Mouse (Mus musculus) ES-Bruce4 (cell line): ENCODE results near the gene Rnf208. TPM values are rescaled to one million over a fixed set of nuclear protein-coding genes. Genes with fewer than 3 reads are reported as not detected.
A peak's percentile ranks its signal among the peaks of the same experiment; 100 is the strongest.

Source experiments
- H3K27ac ChIP-seq: 2 replicates; pipeline ENCODE4 v1.5.1; 2012; ENCODE audit warnings: low read length, inconsistent platforms; ENCODE audit not compliant: insufficient read depth
- H3K27me3 ChIP-seq: 2 replicates; pipeline ENCODE4 v1.6.1; 2012; ENCODE audit warnings: mild to moderate bottlenecking, low read length, inconsistent platforms; ENCODE audit not compliant: control insufficient read depth, poor library complexity, insufficient read depth, severe bottlenecking
- H3K36me3 ChIP-seq: 2 replicates; pipeline ENCODE4 v1.6.1; 2012; ENCODE audit warnings: inconsistent platforms, mild to moderate bottlenecking, low read length, moderate library complexity; ENCODE audit not compliant: control insufficient read depth, poor library complexity, insufficient read depth, severe bottlenecking
- H3K4me1 ChIP-seq: one replicate; pipeline ENCODE4 v1.8.1; 2011; ENCODE audit warnings: low read length; ENCODE audit not compliant: control insufficient read depth, insufficient read depth
- H3K4me3 ChIP-seq: 2 replicates; pipeline ENCODE4 v1.5.1; 2011; ENCODE audit warnings: low read depth, mild to moderate bottlenecking, low read length
- H3K9ac ChIP-seq: 2 replicates; pipeline ENCODE4 v1.6.1; 2012; ENCODE audit warnings: low read depth, mild to moderate bottlenecking, inconsistent platforms; ENCODE audit not compliant: poor library complexity, severe bottlenecking
- H3K9me3 ChIP-seq: replicated peaks from 2 replicates; pipeline ENCODE4 v1.6.1; 2012; ENCODE audit warnings: mild to moderate bottlenecking, low read length, inconsistent platforms; ENCODE audit not compliant: control insufficient read depth, poor library complexity, insufficient read depth, severe bottlenecking
- CTCF ChIP-seq: IDR thresholded peaks from one replicate; pipeline ENCODE4 v1.8.1; 2011; ENCODE audit warnings: low read depth, low read length
- EP300 ChIP-seq: IDR thresholded peaks from 2 replicates; pipeline ENCODE4 v1.6.1; 2011; ENCODE audit warnings: low read depth, low read length; ENCODE audit not compliant: insufficient read depth
- POLR2A ChIP-seq: IDR thresholded peaks from one replicate; pipeline ENCODE4 v1.8.1; 2011; ENCODE audit warnings: low read length; ENCODE audit not compliant: insufficient read depth
- polyA plus RNA-seq: library from polyadenylated mRNA; stranded (reverse); fragments of >200 nt; gene quantifications from 2 replicates; pipeline ENCODE4 v1.2.4, GENCODE M21; 2011; ENCODE audit warnings: low read depth; ENCODE audit not compliant: missing spikeins, insufficient read depth, insufficient read length

Gene Rnf208
- polyA plus RNA-seq, 1 experiment = 7.3 TPM

DNA sequence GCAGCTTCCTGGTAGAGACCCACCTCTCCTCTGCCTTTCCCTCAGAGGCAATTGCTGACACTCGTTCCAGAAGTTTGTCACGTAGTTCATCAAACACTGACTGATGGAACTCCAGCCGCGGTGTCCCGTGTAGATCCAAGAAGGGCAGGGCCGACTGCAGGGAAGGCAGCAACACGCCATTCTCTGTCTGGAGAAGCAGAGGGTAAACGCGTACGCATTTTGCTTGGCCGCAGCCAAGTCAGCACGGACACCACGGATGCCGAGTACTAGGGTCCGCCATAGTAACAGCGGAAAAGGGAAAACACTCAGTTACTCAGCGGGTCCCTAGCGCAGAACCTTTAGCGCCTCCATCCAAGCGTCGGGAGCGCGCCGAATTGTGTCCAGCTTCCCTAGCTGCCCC, 31.4 kb upstream of the Rnf208 start:
- no peaks in the 10 kb centered on the region for H3K27me3 ChIP-seq
- no peaks in the 10 kb centered on the region for H3K4me1 ChIP-seq
- no peaks in the 10 kb centered on the region for H3K36me3 ChIP-seq
- H3K27ac ChIP-seq = no peak overlapping the region
- no peak for TF ChIP-seq CTCF
- no peak for TF ChIP-seq POLR2A
- TF ChIP-seq EP300 = no peak
- peak overlapping the region; percentile 89 for H3K4me3 ChIP-seq
- peak overlapping the region; percentile 70 for H3K9ac ChIP-seq
- no peaks in the 10 kb centered on the region for H3K9me3 ChIP-seq

DNA sequence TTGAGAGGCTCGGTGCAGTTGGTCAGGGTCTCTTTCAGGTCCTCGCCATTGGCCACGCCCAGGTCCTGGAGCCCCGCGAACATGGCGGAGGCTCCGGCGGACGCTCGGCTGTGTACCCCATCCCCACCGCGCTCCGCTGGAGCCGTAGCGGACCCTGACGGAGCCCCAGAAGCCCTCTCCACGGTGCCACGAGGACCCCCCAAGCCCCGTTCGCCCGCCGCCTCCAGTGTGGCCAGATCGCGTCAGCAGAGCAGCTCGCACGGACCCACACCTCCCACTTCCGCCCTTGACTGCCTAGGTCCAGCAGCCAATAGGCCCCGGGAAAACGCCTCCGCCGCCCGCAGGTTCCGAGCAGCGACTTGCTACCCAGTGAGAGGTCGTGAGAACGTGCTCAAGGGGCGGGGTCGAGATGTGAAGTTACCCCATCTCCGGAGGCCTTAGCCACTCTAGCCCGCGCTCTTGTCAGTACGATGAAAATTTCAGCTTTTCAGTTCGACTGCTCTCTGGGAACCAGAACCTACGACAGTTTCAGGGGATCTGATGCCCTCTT, 30.9 kb upstream of the Rnf208 start, which contains the start of gene Nelfb:
Gene Nelfb (minus strand): TSS at position 369 of the 550 bp plus-strand sequence.
- Histone ChIP-seq H3K9ac (peak within 1 kb of the TSS; percentile 70), H3K9me3 (no peaks in the 10 kb centered on the region), H3K27me3 (no peaks in the 10 kb centered on the region), H3K36me3 (no peaks in the 10 kb centered on the region), H3K27ac (no peak within 1 kb of the TSS), H3K4me1 (no peaks in the 10 kb centered on the region), H3K4me3 (peak within 1 kb of the TSS; percentile 89)
- no peak for TF ChIP-seq CTCF
- TF ChIP-seq POLR2A = peak; percentile 43

DNA sequence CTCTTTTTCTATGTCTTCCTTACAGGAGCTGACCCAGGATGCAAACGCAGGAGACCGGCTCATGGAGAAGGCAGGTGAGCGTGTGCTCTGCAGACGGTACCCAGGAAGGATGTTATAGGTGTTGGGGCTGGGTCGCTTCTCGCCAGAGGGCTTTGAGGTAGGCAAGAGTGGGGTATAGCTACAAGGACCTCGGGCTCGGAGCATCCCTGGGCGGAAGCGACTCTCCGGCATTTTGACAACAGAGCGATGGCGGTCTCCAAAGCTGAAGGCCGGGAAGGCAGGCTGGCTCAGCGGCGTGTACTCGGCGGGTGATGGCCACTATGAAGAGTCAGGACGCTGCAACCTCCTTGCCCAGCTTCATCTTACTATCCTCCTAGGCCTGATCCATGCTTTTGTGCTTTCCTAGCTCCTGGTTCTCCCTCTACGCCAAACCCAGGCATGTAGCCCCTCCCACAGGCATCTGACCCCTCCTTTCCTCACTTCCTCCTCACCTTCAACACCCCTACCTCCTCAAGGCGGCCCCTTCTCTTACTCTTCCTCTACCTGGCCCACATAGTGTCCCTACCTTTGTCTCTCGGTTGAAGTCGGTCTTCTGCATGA, 28.7 kb upstream of the Rnf208 start:
- Histone ChIP-seq H3K9me3 (no peaks in the 10 kb centered on the region), H3K36me3 (no peaks in the 10 kb centered on the region), H3K9ac (peak overlapping the region; percentile 46), H3K4me1 (no peaks in the 10 kb centered on the region), H3K27ac (no peak overlapping the region), H3K4me3 (peak overlapping the region; percentile 73), H3K27me3 (no peaks in the 10 kb centered on the region)
- no peak for TF ChIP-seq EP300
- no peak for TF ChIP-seq CTCF
- peak; percentile 53 for TF ChIP-seq POLR2A

DNA sequence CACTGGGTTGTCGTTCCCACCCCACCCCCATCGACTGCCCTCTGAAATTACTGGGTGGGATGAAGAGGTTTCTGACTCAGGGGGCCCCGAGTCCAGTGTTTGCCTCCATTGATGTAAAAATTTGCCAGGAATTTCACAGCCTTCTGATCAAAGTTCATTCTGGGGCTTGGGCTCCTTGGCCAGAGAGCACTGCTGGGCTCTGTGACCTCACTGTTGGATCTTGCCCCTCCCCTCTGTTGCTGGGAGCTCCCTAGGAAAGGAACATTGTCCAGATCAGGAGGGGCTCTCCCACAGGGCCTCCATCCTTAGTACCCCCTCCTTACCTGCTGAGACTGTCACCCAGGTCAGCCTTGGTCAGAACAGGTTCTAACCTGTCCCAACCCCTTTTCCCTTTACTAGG, 27.6 kb upstream of the Rnf208 start, which contains the start of gene Stpg3:
Gene Stpg3 (minus strand): TSS at position 194 of the 400 bp plus-strand sequence.
- H3K4me1 ChIP-seq = no peaks in the 10 kb centered on the region
- H3K9me3 ChIP-seq = no peaks in the 10 kb centered on the region
- H3K27ac ChIP-seq = no peak within 1 kb of the TSS
- H3K4me3 ChIP-seq = peak within 1 kb of the TSS; percentile 73
- peak within 1 kb of the TSS; percentile 46 for H3K9ac ChIP-seq
- H3K27me3 ChIP-seq = no peaks in the 10 kb centered on the region
- H3K36me3 ChIP-seq = no peaks in the 10 kb centered on the region
- TF ChIP-seq EP300 (no peak), CTCF (no peak), POLR2A (no peak)

DNA sequence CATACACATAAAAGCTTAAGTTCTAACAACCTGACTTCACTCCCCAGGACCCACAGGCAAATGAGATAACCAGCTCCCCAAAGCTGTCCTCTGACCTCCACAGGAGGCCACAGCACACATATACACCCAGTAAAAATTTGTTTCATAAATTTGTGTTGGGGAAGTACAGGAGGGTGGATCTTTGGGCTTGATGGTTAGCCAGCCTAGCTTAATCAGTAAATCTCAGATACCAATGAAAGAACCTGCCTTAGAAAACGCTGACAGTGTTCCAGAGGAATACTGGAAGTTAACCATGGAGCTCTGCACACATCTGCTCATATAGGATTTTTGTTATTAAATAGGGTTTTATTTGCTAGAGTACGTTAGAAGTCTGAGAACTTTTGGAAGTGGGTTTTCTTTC, 24.4 kb upstream of the Rnf208 start:
- H3K4me1 ChIP-seq = no peaks in the 10 kb centered on the region
- no peaks in the 10 kb centered on the region for H3K27me3 ChIP-seq
- H3K27ac ChIP-seq = no peak overlapping the region
- no peak overlapping the region for H3K9ac ChIP-seq
- H3K4me3 ChIP-seq = no peak overlapping the region
- H3K36me3 ChIP-seq = peaks cover 6% of the 10 kb centered on the region; the same call in 1 of the 2 replicates
- no peaks in the 10 kb centered on the region for H3K9me3 ChIP-seq
- no peak for TF ChIP-seq POLR2A
- no peak for TF ChIP-seq EP300

DNA sequence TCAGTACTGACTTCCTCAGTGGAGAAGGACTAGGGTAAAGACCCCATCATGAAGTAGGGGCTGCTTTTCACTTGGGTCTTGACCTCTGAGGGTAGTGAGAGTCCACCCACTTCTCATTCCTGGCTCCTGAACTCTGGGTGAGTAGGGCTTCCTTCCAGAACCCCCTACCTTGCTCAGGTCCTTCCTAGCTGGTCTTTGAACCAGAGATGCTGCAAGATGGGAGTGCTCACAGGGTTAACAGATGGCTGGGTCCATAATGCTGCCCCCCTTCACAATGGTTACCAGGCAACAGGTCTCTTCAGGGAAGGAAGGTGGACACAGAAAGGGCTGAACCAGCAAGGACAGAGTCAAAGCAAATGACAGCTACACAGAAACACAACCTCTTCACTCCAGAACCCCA, 23.6 kb upstream of the Rnf208 start, which contains the start of gene Fam166a:
Gene Fam166a (plus strand): TSS at position 301 of the 400 bp plus-strand sequence.
- Histone ChIP-seq H3K9ac (no peak within 1 kb of the TSS), H3K36me3 (peaks cover 10% of the 10 kb centered on the region), H3K9me3 (no peaks in the 10 kb centered on the region), H3K4me1 (no peaks in the 10 kb centered on the region), H3K27me3 (no peaks in the 10 kb centered on the region), H3K4me3 (no peak within 1 kb of the TSS), H3K27ac (no peak within 1 kb of the TSS)
- no peak for TF ChIP-seq EP300
- no peak for TF ChIP-seq CTCF
- no peak for TF ChIP-seq POLR2A
